In genomic region chr3:53498351-53498905, GRCm38 (mm10) we compare ENCODE assay signal across 25 mouse cellular contexts. TPM values are rescaled to one million over a fixed set of nuclear protein-coding genes. Genes with fewer than 3 reads are reported as not detected.
DNase-seq lines count a peak whose midpoint lies in the region; ATAC-seq lines count a peak whose summit lies in the region.
"Had no signal": no experiment of that assay in that cellular context is flagged by ENCODE, and none has a peak within 500 bp of the region (broad histone marks: within the 10 kb centered on the region; RNA-seq: fewer than 3 reads in every experiment).

No protein-coding gene starts in this region.

- 80% methylated on average over 6 of the region's 6 CpGs for WGBS in heart, embryonic 12.5 days
- 49% methylated on average over 6 of the region's 6 CpGs for WGBS in kidney, embryonic 16.5 days

- no peak overlapping the region for H3K4me2 ChIP-seq in heart, embryonic 12.5 days
- no peak overlapping the region for H3K4me2 ChIP-seq in kidney, embryonic 16.5 days (replicated peaks; ENCODE audit: low read depth, low read length)
- H3K4me2 ChIP-seq: hindbrain, embryonic 12.5 days had no signal

- peak; percentile 28 for DNase-seq in adrenal gland, postnatal 10 days
- DNase-seq in adrenal gland, adult 18-20 months (ENCODE audit: low spot score in 2 of 2), result no peak
- DNase-seq in heart, adult 9 months (ENCODE audit: low spot score in 2 of 2), result peak; percentile 12 to 23
- DNase-seq in testis, postnatal 14 days (ENCODE audit: low spot score), result no peak
- no peak for DNase-seq in thymus, postnatal 25 days
- DNase-seq: cerebellum, adult 11-12 months; liver; lung, adult 18-20 months; lung, postnatal 36 days; right cerebral cortex, adult 18-20 months; thymus, adult 2 months had no signal

- H3K27me3 ChIP-seq in heart, embryonic 12.5 days (replicated peaks), result no peaks in the 10 kb centered on the region; the same call in 1 of the 2 replicates
- no peaks in the 10 kb centered on the region for H3K27me3 ChIP-seq in kidney, embryonic 16.5 days (ENCODE audit: insufficient read depth, low read length)
- H3K27me3 ChIP-seq: hindbrain, embryonic 12.5 days had no signal

- H3K36me3 ChIP-seq in heart, embryonic 12.5 days, result no peaks in the 10 kb centered on the region
- H3K36me3 ChIP-seq in kidney, embryonic 16.5 days (ENCODE audit: insufficient read depth, low read length), result no peaks in the 10 kb centered on the region
- H3K36me3 ChIP-seq: embryonic facial prominence, embryonic 10.5 days; G1E; hindbrain, embryonic 12.5 days had no signal

- H3K4me1 ChIP-seq in heart, embryonic 12.5 days (replicated peaks), result no peaks in the 10 kb centered on the region; the same call in 1 of the 2 replicates
- H3K4me1 ChIP-seq in kidney, embryonic 16.5 days (ENCODE audit: insufficient read depth, low read length), result no peaks in the 10 kb centered on the region
- H3K4me1 ChIP-seq: hindbrain, embryonic 12.5 days had no signal

- no peak overlapping the region for H3K4me3 ChIP-seq in heart, embryonic 12.5 days
- H3K4me3 ChIP-seq in kidney, embryonic 16.5 days (ENCODE audit: low read length), result no peak overlapping the region
- H3K4me3 ChIP-seq: embryonic facial prominence, embryonic 10.5 days; hindbrain, embryonic 12.5 days had no signal

- ATAC-seq in heart, embryonic 12.5 days (ENCODE audit: insufficient number of reproducible peaks, low FRiP score), result no peak
- ATAC-seq in kidney, embryonic 16.5 days (ENCODE audit: low FRiP score, low TSS enrichment), result peak; percentile 57; the same call in 1 of the 2 replicates
- no peak for ATAC-seq in monocyte, adult 5-6 weeks (replicated peaks; ENCODE audit: insufficient number of reproducible peaks, low FRiP score, low TSS enrichment, poor library complexity, severe bottlenecking)
- ATAC-seq: CD4-positive, CD25-positive, alpha-beta regulatory T cell, adult 4 months; forebrain, embryonic 14.5 days had no signal

- H3K27ac ChIP-seq in heart, embryonic 12.5 days (ENCODE audit: poor library complexity, severe bottlenecking), result no peak overlapping the region
- peak overlapping the region; percentile 64 for H3K27ac ChIP-seq in kidney, embryonic 16.5 days (ENCODE audit: low read length)
- H3K27ac ChIP-seq: embryonic facial prominence, embryonic 10.5 days; hindbrain, embryonic 12.5 days had no signal

- no peak overlapping the region for H3K9ac ChIP-seq in heart, embryonic 12.5 days
- H3K9ac ChIP-seq in kidney, embryonic 16.5 days (replicated peaks; ENCODE audit: low read length), result no peak overlapping the region
- H3K9ac ChIP-seq: hindbrain, embryonic 12.5 days had no signal

- H3K9me3 ChIP-seq in heart, embryonic 12.5 days (replicated peaks), result no peaks in the 10 kb centered on the region
- H3K9me3 ChIP-seq in kidney, embryonic 16.5 days (ENCODE audit: low read length), result no peaks in the 10 kb centered on the region
- H3K9me3 ChIP-seq: embryonic facial prominence, embryonic 10.5 days; hindbrain, embryonic 12.5 days had no signal

RNA-seq across cellular contexts. Expression of gene Stoml3, which starts 10.0 kb away (rescaled TPM):
- total RNA-seq in adrenal gland, postnatal 10 days (2021), result not detected
- total RNA-seq in adrenal gland, adult 18-20 months (2021), result not detected
- not detected in 2 replicates for polyA plus RNA-seq in heart, embryonic 12.5 days (2016; fragmentation: Nextera tagmentation; extraction: Ambion mirVana)
- 0.09 and 0.22 TPM in 2 replicates for polyA plus RNA-seq in kidney, embryonic 16.5 days (2015; fragmentation: Nextera tagmentation; extraction: Ambion mirVana)
- total RNA-seq in monocyte, adult 5-6 weeks (2017), result 0.53 TPM in 1 of 3 replicates, not detected in the others
- total RNA-seq: left cerebral cortex, postnatal 36 days had no signal
- polyA plus RNA-seq: brain, embryonic 14.5 days; CD4-positive, CD25-positive, alpha-beta regulatory T cell, adult 4 months; embryonic facial prominence, embryonic 10.5 days; forebrain, embryonic 14.5 days; G1E; hindbrain, embryonic 12.5 days; intestine, embryonic 14.5 days; neural tube, embryonic 11.5 days; small intestine, adult 2 months; stomach, embryonic 14.5 days had no signal

RNA-seq across cellular contexts. Expression of gene Proser1, which starts 35.0 kb away (rescaled TPM):
- total RNA-seq in adrenal gland, postnatal 10 days (2021), result 10 to 100 TPM; 17.2 to 26.9 TPM
- 10 to 100 TPM; 13.7 to 19.0 TPM for total RNA-seq in adrenal gland, adult 18-20 months (2021)
- 15.3 and 19.6 TPM in 2 replicates for polyA plus RNA-seq in heart, embryonic 12.5 days (2016; fragmentation: Nextera tagmentation; extraction: Ambion mirVana)
- 19.6 and 25.0 TPM in 2 replicates for polyA plus RNA-seq in kidney, embryonic 16.5 days (2015; fragmentation: Nextera tagmentation; extraction: Ambion mirVana)
- 7.4 to 10.4 TPM (median 8.1 TPM) in 3 replicates for total RNA-seq in monocyte, adult 5-6 weeks (2017)

RNA-seq across cellular contexts. Expression of gene Nhlrc3, which starts 35.3 kb away (rescaled TPM):
- total RNA-seq in adrenal gland, postnatal 10 days (2021), result 10 to 100 TPM; 11.0 to 12.4 TPM
- total RNA-seq in adrenal gland, adult 18-20 months (2021), result 10 to 100 TPM; 10.0 to 11.1 TPM
- 9.2 and 9.7 TPM in 2 replicates for polyA plus RNA-seq in heart, embryonic 12.5 days (2016; fragmentation: Nextera tagmentation; extraction: Ambion mirVana)
- 11.5 and 11.9 TPM in 2 replicates for polyA plus RNA-seq in kidney, embryonic 16.5 days (2015; fragmentation: Nextera tagmentation; extraction: Ambion mirVana)
- 18.1 to 22.5 TPM (median 19.7 TPM) in 3 replicates for total RNA-seq in monocyte, adult 5-6 weeks (2017)

Comparison
In these comparisons a context has a peak if more than half of its experiments do, and no peak if none do; other contexts are left out.
1. DNase-seq: peak in adrenal gland, postnatal 10 days (single experiment) and heart, adult 9 months (2 of 2); none in adrenal gland, adult 18-20 months (0 of 2), testis, postnatal 14 days (single experiment) and thymus, postnatal 25 days (single experiment).